Mouse (Mus musculus) thymus, adult 2 months (tissue): ENCODE measurements around the gene Tor1aip2.

Experiments used
- CTCF ChIP-seq: fragments of 200-500 bp; IDR thresholded peaks from 2 replicates; pipeline ENCODE4 v1.5.1; 2012; ENCODE audit warnings: mild to moderate bottlenecking, control low read depth, low read length, moderate library complexity, borderline replicate concordance; ENCODE audit not compliant: control insufficient read depth, poor library complexity, insufficient read depth; ENCODE audit errors: extremely low read depth
- POLR2A ChIP-seq: fragments of 200-500 bp; IDR thresholded peaks from 2 replicates; pipeline ENCODE4 v1.6.1; 2012; ENCODE audit warnings: mild to moderate bottlenecking, low read length, control low read depth, moderate library complexity; ENCODE audit not compliant: control insufficient read depth, poor library complexity, insufficient read depth; ENCODE audit errors: extremely low read depth

GRCm38 (mm10) chr1:156042481-156042880 lies 7.3 kb downstream of the Tor1aip2 start:
- TF ChIP-seq CTCF (no peak), POLR2A (no peak)
